Comparison of ENCODE assay signal across 8 mouse cellular contexts in genomic region chr3:108085281-108085720, GRCm38 (mm10). TPM values are rescaled to one million over a fixed set of nuclear protein-coding genes. Genes with fewer than 3 reads are reported as not detected.
DNase-seq lines count a peak whose midpoint lies in the region; ATAC-seq and TF ChIP-seq lines count a peak whose summit lies in the region.

No protein-coding gene starts in this region.

- H3K4me2 ChIP-seq in embryonic facial prominence, embryonic 13.5 days: peak overlapping the region; percentile 100
- H3K4me2 ChIP-seq in limb, embryonic 11.5 days (ENCODE audit: low read depth, severe bottlenecking): peak overlapping the region; percentile 100
- peak overlapping the region; percentile 99 for H3K4me2 ChIP-seq in midbrain, embryonic 13.5 days (replicated peaks)

- peaks cover 5% of the 10 kb centered on the region for H3K36me3 ChIP-seq in embryonic facial prominence, embryonic 13.5 days
- H3K36me3 ChIP-seq in heart, adult 2 months (ENCODE audit: control insufficient read depth, insufficient read depth, low read length): no peaks in the 10 kb centered on the region
- H3K36me3 ChIP-seq in kidney, adult 2 months (ENCODE audit: control insufficient read depth, insufficient read depth, low read length): no peaks in the 10 kb centered on the region
- H3K36me3 ChIP-seq in limb, embryonic 11.5 days (ENCODE audit: control insufficient read depth, insufficient read depth, low read length): peaks cover 2% of the 10 kb centered on the region
- peaks cover 5% of the 10 kb centered on the region for H3K36me3 ChIP-seq in midbrain, embryonic 13.5 days

- peak overlapping the region; percentile 85 for H3K27ac ChIP-seq in embryonic facial prominence, embryonic 13.5 days
- H3K27ac ChIP-seq in heart, adult 2 months: peak overlapping the region; percentile 95
- peak overlapping the region; percentile 89 for H3K27ac ChIP-seq in kidney, adult 2 months (ENCODE audit: insufficient read depth, low read depth, low read length)
- H3K27ac ChIP-seq in limb, embryonic 11.5 days (replicated peaks; ENCODE audit: low read depth, low read length): peak overlapping the region; percentile 82
- H3K27ac ChIP-seq in midbrain, embryonic 13.5 days: peak overlapping the region; percentile 88

- intact Hi-C loops in heart, adult 2 months (cut with DNase I): loop anchor here (2.0 kb wide), 1 partner anchor 62 kb away; the partner anchor contains the start of gene Gnai3

- H3K9me3 ChIP-seq in embryonic facial prominence, embryonic 13.5 days: no peaks in the 10 kb centered on the region
- no peaks in the 10 kb centered on the region for H3K9me3 ChIP-seq in limb, embryonic 11.5 days (ENCODE audit: control insufficient read depth, low read length)
- no peaks in the 10 kb centered on the region for H3K9me3 ChIP-seq in midbrain, embryonic 13.5 days

- H3K27me3 ChIP-seq in embryonic facial prominence, embryonic 13.5 days: no peaks in the 10 kb centered on the region
- no peaks in the 10 kb centered on the region for H3K27me3 ChIP-seq in heart, adult 2 months (ENCODE audit: control insufficient read depth, insufficient read depth, low read length)
- no peaks in the 10 kb centered on the region for H3K27me3 ChIP-seq in kidney, adult 2 months (replicated peaks; ENCODE audit: control insufficient read depth, insufficient read depth, low read length)
- no peaks in the 10 kb centered on the region for H3K27me3 ChIP-seq in limb, embryonic 11.5 days (ENCODE audit: control insufficient read depth, insufficient read depth, low read length)
- no peaks in the 10 kb centered on the region for H3K27me3 ChIP-seq in midbrain, embryonic 13.5 days

- H3K9ac ChIP-seq in embryonic facial prominence, embryonic 13.5 days: peak overlapping the region; percentile 82
- H3K9ac ChIP-seq in heart, adult 2 months (ENCODE audit: low read depth, low read length): peak overlapping the region; percentile 60
- peak overlapping the region; percentile 69 for H3K9ac ChIP-seq in limb, embryonic 11.5 days (ENCODE audit: low read length)
- H3K9ac ChIP-seq in midbrain, embryonic 13.5 days (replicated peaks): peak overlapping the region; percentile 80

- TF ChIP-seq POLR2A in heart, adult 2 months (IDR thresholded peaks at IDR 0.05; ENCODE audit: insufficient read depth, low read depth, low read length): peak; percentile 54; the same call in 1 of the 2 replicates
- peak; percentile 37 for TF ChIP-seq POLR2A in kidney, adult 2 months (IDR thresholded peaks at IDR 0.05; ENCODE audit: low read depth, low read length)

- H3K4me1 ChIP-seq in embryonic facial prominence, embryonic 13.5 days: peaks cover 65% of the 10 kb centered on the region
- H3K4me1 ChIP-seq in heart, adult 2 months (ENCODE audit: control insufficient read depth, insufficient read depth, low read length): peaks cover 10% of the 10 kb centered on the region; the same call in 1 of the 2 replicates
- peaks cover 10% of the 10 kb centered on the region; the same call in 1 of the 2 replicates for H3K4me1 ChIP-seq in kidney, adult 2 months (ENCODE audit: control insufficient read depth, insufficient read depth, low read length)
- peaks cover 25% of the 10 kb centered on the region; the same call in 1 of the 2 replicates for H3K4me1 ChIP-seq in limb, embryonic 11.5 days (ENCODE audit: control insufficient read depth, insufficient read depth, low read length)
- peaks cover 58% of the 10 kb centered on the region for H3K4me1 ChIP-seq in midbrain, embryonic 13.5 days (replicated peaks)

- WGBS in embryonic facial prominence, embryonic 13.5 days: under 1% methylated on average over 14 of the region's 14 CpGs
- WGBS in heart, adult 2 months: 6% methylated on average over 14 of the region's 14 CpGs
- WGBS in kidney, adult 2 months: under 1% methylated on average over 14 of the region's 14 CpGs
- under 1% methylated on average over 14 of the region's 14 CpGs for WGBS in limb, embryonic 11.5 days
- 0% methylated on average over 14 of the region's 14 CpGs for WGBS in midbrain, embryonic 13.5 days

- peak; percentile 78 for ATAC-seq in embryonic facial prominence, embryonic 13.5 days (ENCODE audit: insufficient number of reproducible peaks, insufficient read depth, low FRiP score, low TSS enrichment, low read depth)
- peak; percentile 82 for ATAC-seq in limb, embryonic 11.5 days (ENCODE audit: insufficient number of reproducible peaks, low FRiP score, low TSS enrichment, low read depth)
- peak; percentile 91 for ATAC-seq in midbrain, embryonic 13.5 days

- TF ChIP-seq EP300 in heart, adult 2 months (IDR thresholded peaks at IDR 0.05; ENCODE audit: insufficient read depth, low read depth, low read length): 0 out of 2 replicates have a peak, but pooled peaks have one; percentile 50

- peak; percentile 34 for TF ChIP-seq CTCF in heart, adult 2 months (IDR thresholded peaks at IDR 0.05)
- no peak for TF ChIP-seq CTCF in kidney, adult 2 months (conservative IDR thresholded peaks at IDR 0.05; ENCODE audit: insufficient read depth, insufficient read length, low read depth, low read length)

- H3K4me3 ChIP-seq in embryonic facial prominence, embryonic 13.5 days: peak overlapping the region; percentile 68
- H3K4me3 ChIP-seq in heart, adult 2 months: peak overlapping the region; percentile 56
- H3K4me3 ChIP-seq in kidney, adult 2 months (ENCODE audit: insufficient read depth, low read depth, low read length): peak overlapping the region; percentile 66
- peak overlapping the region; percentile 67 for H3K4me3 ChIP-seq in limb, embryonic 11.5 days (ENCODE audit: low read depth, low read length)
- H3K4me3 ChIP-seq in midbrain, embryonic 13.5 days (replicated peaks): peak overlapping the region; percentile 66

- peak; percentile 92 for DNase-seq in 416B (ENCODE audit: low read depth)
- DNase-seq in adrenal gland, postnatal 4 days (ENCODE audit: low spot score in 2 of 2): peak; percentile 81 to 93
- peak; percentile 95 to 96 for DNase-seq in heart, adult 2 months
- peak; percentile 98 for DNase-seq in kidney, adult 2 months
- DNase-seq in limb, embryonic 11.5 days (ENCODE audit: low spot score): peak; percentile 92
- DNase-seq in spleen, adult 12 weeks (ENCODE audit: low spot score): peak; percentile 63

- H3K79me2 ChIP-seq in heart, adult 2 months (replicated peaks; ENCODE audit: control insufficient read depth, insufficient read depth, low read length): no peaks in the 10 kb centered on the region

RNA-seq across cellular contexts. Expression of gene Ampd2, which starts 1.1 kb away (rescaled TPM):
- total RNA-seq in adrenal gland, postnatal 4 days (2021): 100 to 1,000 TPM; 101 to 109 TPM
- 38.4 and 44.5 TPM in 2 replicates for polyA plus RNA-seq in embryonic facial prominence, embryonic 13.5 days (2015; fragmentation: Nextera tagmentation; extraction: Ambion mirVana)
- total RNA-seq in heart, adult 2 months (2021): 1 to 10 TPM; 4.1 to 4.6 TPM
- polyA plus RNA-seq in heart, adult 2 months (2012; rRNA removed): 25.9 and 26.3 TPM in 2 replicates
- 59.0 and 86.6 TPM in 2 replicates for polyA plus RNA-seq in kidney, adult 2 months (2012; rRNA removed)
- 37.0 and 38.0 TPM in 2 replicates for polyA plus RNA-seq in limb, embryonic 11.5 days (2014; fragmentation: Nextera tagmentation; extraction: Ambion mirVana)
- polyA plus RNA-seq in midbrain, embryonic 13.5 days (2015; fragmentation: Nextera tagmentation; extraction: Ambion mirVana): 53.6 and 54.5 TPM in 2 replicates

RNA-seq across cellular contexts. Expression of gene Gnat2, which starts 7.3 kb away (rescaled TPM):
- 1 to 10 TPM; 3.9 to 4.1 TPM for total RNA-seq in adrenal gland, postnatal 4 days (2021)
- polyA plus RNA-seq in embryonic facial prominence, embryonic 13.5 days (2015; fragmentation: Nextera tagmentation; extraction: Ambion mirVana): 0.83 and 0.85 TPM in 2 replicates
- under 1 TPM in 1 of 2 experiments, not detected in 1; 0.11 TPM for total RNA-seq in heart, adult 2 months (2021)
- polyA plus RNA-seq in heart, adult 2 months (2012; rRNA removed): not detected in 2 replicates
- polyA plus RNA-seq in kidney, adult 2 months (2012; rRNA removed): 0.61 TPM in 2 replicates
- polyA plus RNA-seq in limb, embryonic 11.5 days (2014; fragmentation: Nextera tagmentation; extraction: Ambion mirVana): 1.6 and 1.8 TPM in 2 replicates
- polyA plus RNA-seq in midbrain, embryonic 13.5 days (2015; fragmentation: Nextera tagmentation; extraction: Ambion mirVana): 0.43 and 0.48 TPM in 2 replicates

RNA-seq across cellular contexts. Expression of gene Gstm4, which starts 40.6 kb away (rescaled TPM):
- 10 to 100 TPM; 15.6 to 16.5 TPM for total RNA-seq in adrenal gland, postnatal 4 days (2021)
- polyA plus RNA-seq in embryonic facial prominence, embryonic 13.5 days (2015; fragmentation: Nextera tagmentation; extraction: Ambion mirVana): 15.0 and 15.8 TPM in 2 replicates
- 10 to 100 TPM; 11.7 to 11.9 TPM for total RNA-seq in heart, adult 2 months (2021)
- 17.1 and 24.6 TPM in 2 replicates for polyA plus RNA-seq in heart, adult 2 months (2012; rRNA removed)
- 23.4 and 23.9 TPM in 2 replicates for polyA plus RNA-seq in kidney, adult 2 months (2012; rRNA removed)
- polyA plus RNA-seq in limb, embryonic 11.5 days (2014; fragmentation: Nextera tagmentation; extraction: Ambion mirVana): 13.2 and 15.1 TPM in 2 replicates
- polyA plus RNA-seq in midbrain, embryonic 13.5 days (2015; fragmentation: Nextera tagmentation; extraction: Ambion mirVana): 13.8 and 14.2 TPM in 2 replicates

Comparison
In these comparisons a context has a peak if more than half of its experiments do, and no peak if none do; other contexts are left out.
1. Peak in every context shown above with its lines: DNase-seq, ATAC-seq, H3K4me3 ChIP-seq and H3K27ac ChIP-seq.